Mouse (Mus musculus) activated CD4-positive, CD25-positive, alpha-beta regulatory T cell, adult 4 months (primary cell): ENCODE data around the gene Xkr7. TPM values are rescaled to one million over a fixed set of nuclear protein-coding genes. Genes with fewer than 3 reads are reported as not detected.

Source experiments
- ATAC-seq: one replicate; pipeline ENCODE4 v1.8.0; 2017
- polyA plus RNA-seq, 2 experiments: library from polyadenylated mRNA; unstranded; fragments of 100-300 nt; shearing (Covaris generic); gene quantifications; one replicate each; pipeline ENCODE4 v1.2.1; 2017

Xkr7 gene
- polyA plus RNA-seq, 2 experiments from 2014 or later: not detected

DNA sequence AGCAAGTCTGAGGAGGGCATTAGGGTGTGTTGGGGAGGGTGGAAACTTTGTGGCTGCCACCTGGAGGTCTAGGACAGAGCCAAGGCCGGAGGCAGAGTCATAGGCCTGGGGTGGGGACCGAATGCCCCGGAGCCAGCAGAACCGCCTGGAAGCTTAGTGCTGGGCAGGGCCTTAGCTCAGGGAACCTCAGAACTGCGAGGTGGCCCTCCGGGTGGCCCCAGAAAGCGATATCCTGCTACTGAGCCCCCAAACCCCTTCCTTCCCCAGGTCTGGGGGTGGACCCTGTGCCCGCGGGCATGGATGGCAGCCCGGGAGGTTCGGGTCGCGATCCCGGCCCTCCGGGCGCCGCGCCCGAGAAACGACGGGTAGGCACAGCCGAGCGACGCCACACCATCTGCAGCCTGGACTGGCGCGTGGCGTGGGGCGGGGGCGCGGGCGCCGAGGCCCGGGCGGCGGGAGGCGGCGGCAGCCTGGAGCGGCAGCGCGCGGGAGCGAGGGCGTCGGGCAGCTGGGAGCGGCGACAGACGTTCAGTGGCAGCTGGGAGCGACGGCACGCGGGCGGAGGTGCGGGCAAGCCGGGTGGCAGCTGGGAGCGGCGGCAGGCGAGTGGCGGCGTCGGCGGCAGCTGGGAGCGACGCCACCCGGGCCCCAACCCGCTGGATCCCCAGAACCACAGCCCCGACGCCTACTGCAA lies 40.0 kb downstream of the Xkr7 start:
- no peak for ATAC-seq

DNA sequence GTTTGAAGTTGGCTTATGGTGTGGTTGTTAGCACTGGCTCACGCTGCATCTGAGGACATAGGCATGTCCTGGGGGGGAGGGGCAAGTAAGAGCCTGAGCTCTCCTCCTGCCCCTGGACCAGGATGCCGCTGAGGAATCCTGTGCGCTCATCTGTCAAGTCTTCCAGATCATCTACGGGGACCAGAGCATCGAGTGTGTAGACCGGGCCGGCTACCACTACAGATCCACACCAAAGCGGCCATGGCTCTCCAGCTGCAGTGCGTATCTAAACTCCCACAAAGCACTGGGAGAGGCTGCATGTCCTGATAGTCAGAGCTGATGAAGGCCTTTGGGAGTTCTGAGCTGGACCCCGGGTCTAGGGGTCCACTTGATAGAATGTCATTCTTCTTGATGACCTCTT lies 43.0 kb downstream of the Xkr7 start:
- no peak for ATAC-seq

DNA sequence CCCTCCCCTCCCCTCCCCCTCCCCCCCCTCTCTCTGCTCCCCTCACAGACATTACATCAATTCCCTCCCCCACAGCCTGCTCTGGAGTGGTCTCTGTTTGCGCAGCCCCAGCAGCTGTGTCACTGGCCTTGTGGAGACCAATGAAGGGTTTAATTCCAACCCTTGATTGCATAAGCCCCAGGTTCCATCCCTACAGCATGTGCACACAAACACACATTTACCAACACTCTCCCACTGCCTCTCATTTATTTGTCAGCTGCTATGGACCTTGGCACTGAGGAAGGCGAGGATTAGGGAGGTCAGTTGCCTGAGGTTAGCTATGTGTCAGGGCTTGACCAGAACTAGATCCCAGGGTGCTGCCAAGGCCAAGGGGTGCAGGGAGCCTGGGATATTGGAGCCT lies 44.3 kb downstream of the Xkr7 start:
- ATAC-seq: no peak

DNA sequence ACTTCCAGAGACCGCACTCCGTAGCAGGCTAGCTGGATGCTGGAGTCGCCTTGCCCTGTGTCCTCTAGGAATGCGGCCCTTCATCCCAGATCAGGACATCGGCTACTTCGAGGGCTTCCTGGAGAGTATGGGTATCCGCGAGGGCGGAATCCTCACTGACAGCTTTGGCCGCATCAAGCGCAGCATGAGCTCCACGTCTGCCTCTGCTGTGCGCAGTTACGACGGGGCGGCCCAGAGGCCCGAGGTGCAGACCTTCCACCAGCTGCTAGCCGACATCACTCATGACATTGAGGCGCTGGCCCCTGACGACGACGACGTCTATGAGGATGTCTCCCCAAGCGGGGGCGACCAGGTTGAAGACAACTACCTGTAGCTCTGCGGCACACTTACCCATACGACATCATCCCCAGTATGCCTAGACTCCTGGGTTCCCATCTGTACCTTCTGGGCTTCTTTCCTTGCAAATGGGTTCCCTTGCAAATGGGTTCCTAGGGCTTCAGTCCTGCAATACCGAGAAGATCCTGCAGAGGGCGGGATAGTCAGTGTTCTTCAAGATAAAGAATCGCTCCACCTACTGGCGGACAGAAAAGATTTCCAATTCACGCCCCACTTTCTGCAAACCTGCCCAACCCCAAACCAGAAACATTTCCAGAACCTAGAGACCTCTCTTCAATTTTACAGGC lies 49.3 kb downstream of the Xkr7 start:
- ATAC-seq: peak; percentile 54

DNA sequence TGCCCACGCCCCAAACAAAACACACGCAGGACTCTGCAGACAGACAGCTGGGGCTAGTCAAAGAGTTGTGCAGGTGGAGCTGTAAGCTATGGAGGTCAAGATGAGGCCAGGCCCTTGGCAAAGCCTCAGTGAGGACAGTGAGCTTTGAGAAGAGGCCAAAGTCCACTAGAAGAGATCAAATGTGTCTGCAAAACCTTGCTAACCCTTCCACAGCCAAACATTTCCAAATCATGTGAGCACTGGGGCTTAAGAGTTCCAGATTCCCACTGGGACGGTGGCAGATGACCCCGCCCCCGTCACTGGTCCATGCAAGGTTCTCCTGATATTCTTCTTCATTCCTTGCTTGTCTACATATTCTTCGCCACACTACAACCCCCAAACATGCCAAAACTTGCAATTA lies 50.2 kb downstream of the Xkr7 start:
- ATAC-seq: no peak

DNA sequence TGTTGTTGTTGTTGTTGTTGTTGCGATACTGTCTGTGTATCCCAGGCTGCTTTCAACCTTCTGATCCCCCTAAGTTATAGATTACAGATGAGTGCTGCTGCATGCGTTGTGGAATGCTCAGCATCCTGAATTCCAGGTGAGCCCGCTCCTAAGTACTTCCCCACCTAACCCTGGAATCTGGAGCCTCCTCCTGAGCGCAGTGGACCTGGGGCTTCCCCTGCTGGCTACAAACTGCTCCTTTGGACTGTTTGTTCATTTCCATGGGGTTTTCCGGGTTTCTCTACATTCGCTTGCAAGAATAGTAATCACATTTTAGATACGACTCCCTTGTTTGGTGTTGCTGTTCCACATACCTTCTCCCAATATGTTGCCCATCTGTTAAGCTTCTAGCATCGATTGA lies 51.6 kb downstream of the Xkr7 start:
- no peak for ATAC-seq

DNA sequence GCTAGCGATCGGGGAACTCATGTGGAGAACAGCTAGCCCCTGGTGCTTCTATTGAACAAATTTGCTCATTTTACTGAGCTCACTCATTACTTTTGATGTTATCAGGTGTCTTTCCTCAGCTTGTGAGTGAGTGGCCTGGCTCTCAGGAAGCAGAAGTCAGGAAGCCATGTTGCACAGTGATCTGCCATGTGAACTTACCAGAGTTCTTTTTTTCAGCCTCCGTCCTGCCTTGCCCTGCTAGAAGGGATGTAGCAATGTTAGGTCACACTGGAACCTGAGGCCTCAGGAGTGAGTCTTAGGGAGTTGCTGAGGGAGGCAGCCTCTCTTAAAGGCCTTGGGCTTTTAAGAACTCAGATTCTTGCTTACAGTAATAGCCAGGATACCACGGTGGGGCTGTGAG lies 52.2 kb downstream of the Xkr7 start:
- no peak for ATAC-seq

DNA sequence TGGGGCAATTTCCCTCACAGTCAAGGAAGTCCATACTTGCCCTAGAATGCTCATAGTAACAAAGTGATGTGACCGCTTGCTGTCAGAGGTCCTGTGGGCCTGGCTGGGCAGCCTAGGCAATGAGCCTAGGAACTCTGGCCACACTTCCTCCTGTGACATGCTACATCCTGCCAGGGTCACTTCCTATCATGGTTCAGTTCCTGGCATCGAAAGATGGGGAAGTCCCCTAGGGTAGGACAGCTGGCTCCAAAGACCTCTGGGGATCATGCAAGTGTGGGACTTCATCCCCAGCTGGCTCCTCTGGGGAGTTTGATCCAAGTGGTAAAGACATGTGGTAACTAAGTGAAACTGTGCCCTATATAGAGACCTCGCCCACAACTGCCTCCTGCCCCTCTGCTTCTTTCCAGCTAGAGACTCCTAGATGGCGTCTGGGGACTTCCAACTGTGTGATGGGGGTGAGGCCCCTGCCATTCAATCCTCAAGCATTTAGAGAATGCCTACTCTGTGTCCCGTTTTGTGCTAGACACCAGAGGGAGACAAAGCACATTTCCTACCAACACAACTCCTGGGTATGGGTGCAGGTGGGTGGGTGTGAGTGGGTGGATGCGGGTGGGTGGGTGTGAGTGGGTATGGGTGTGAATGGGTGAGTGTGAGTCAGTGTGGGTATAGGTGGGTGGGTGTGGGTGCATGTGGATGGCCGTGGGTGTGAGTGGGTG lies 52.8 kb downstream of the Xkr7 start:
- ATAC-seq: no peak

DNA sequence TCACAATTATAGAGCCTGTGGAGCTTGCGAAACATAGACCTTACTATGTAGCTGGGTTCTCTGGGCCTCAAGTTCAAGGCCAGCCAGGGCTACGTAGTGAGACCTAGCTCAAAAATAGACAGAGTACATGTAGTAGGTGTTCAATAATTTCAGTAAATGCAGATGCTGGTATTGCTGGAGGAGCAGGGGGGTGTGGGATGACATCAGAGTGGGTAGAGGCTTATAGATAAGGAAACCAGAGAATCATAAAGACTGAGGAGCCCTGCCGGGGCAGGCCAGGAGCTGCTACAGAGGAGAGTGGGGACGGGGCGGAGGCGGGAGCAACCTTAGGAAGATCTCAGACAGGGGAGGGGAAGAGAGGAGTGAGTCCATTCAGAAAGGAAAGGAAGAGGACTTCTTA lies 53.9 kb downstream of the Xkr7 start:
- ATAC-seq: no peak

DNA sequence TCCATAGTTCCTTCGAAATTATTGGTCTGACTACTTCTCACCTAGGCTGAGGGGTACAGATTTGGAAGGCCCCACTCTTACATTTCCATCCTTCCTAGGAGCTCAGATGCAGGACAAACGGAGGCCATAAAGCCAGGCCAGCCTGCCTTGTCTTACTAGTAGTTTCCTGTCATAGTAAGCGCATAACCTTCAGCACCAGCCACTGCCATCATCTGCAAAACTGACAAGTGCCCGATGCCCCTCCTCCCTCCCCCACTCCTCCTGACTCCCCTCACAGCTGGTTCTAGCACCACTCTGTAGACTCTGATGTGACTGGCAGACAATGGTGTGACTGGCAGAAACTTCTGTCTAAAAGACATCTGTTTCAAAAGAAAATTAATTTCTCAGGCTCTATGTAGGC lies 54.5 kb downstream of the Xkr7 start:
- ATAC-seq: no peak

DNA sequence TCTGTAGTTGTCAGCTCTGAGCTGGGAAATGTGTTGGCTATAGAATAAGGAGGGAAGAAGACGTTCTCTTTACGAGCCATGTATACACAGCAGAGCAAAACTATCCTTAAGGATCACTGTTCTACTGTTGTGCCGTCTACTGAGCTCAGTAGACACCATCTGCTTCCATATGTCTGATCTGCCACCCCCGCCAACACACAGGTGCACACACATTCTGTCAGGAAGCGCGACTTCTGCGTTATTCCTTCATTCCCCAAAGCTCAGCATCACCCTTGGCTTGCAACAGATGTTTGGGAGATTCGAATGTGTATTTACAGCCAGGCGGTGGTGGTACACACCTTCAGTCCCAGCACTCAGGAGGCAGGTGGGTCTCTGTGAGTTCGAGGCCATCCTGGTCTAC lies 55.4 kb downstream of the Xkr7 start:
- no peak for ATAC-seq

DNA sequence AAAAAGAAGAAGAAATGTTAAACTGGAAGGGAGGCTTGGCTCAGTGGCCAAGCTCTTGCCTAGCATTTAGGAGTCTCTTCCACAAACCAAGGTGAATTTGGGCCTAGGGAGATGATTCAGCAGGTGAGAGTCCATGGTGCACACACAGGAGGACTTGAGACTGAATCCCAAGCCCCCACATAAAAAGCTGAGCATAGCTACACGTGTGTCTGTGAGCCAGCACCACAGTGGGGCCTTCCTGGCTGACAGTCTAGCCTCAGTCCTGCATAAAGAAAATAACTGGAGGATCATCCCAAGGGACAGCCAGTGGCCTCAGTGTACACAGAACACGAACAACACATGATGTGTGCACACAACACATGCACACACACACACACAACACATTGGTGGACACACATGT lies 57.7 kb downstream of the Xkr7 start:
- ATAC-seq: no peak

DNA sequence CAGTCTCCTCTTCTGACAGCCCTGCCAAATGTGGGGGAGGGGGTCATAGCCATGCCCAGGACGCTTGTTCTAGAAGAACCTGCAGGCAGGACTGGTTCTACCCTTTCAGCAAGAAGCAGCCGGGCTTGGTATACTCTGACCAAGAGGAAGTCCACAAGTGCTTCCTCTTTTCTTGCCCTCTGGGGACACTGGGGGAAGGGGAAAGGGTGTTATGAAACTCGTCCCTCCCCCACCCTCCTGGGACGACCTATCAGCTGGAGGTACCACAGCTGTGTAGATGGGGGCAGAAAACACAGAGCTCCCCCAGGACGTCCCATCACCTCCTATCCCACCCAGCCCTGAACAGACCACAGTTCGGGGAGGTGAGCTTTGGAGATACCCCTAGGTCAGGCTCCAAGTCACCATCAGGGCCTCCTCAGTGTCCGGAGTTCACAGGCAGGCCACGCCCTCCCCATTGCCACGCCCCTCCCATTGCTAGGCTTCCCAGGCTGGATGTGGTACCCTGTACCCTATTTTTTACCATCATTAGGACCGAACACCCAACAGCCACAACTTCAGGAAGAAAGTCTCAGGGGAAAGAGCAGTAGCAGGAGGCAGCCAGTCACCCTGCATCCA lies 59.0 kb downstream of the Xkr7 start:
- ATAC-seq: no peak

Other genes with a start within 250 kb of the Xkr7 start
- gene Bcl2l1, start 200.1 kb upstream of the Xkr7 start, polyA plus RNA-seq: 10 to 100 TPM; 52.4 to 59.9 TPM
- 10 to 100 TPM; 21.3 to 23.3 TPM for gene Tpx2, start 183.9 kb upstream of the Xkr7 start, polyA plus RNA-seq
- not detected for gene Mylk2, start 120.5 kb upstream of the Xkr7 start, polyA plus RNA-seq
- not detected for gene Foxs1, start 98.6 kb upstream of the Xkr7 start, polyA plus RNA-seq
- gene Dusp15, start 80.2 kb upstream of the Xkr7 start, polyA plus RNA-seq: not detected
- gene Ttll9, start 69.4 kb upstream of the Xkr7 start, polyA plus RNA-seq: 1 to 10 TPM; 1.2 to 1.3 TPM
- gene Pdrg1, start 16.4 kb upstream of the Xkr7 start, polyA plus RNA-seq: 100 to 1,000 TPM; 159 to 185 TPM
- gene Ccm2l, start 34.1 kb downstream of the Xkr7 start, polyA plus RNA-seq: not detected
- under 1 TPM in 1 of 2 experiments, not detected in 1; 0.97 TPM for gene Hck, start 76.6 kb downstream of the Xkr7 start, polyA plus RNA-seq
- 10 to 100 TPM; 24.1 to 41.4 TPM for gene Tm9sf4, start 129.5 kb downstream of the Xkr7 start, polyA plus RNA-seq
- 10 to 100 TPM; 25.3 to 25.6 TPM for gene Tspyl3, start 193.6 kb downstream of the Xkr7 start, polyA plus RNA-seq
- gene Plagl2, start 209.6 kb downstream of the Xkr7 start, polyA plus RNA-seq: 10 to 100 TPM; 20.9 to 26.3 TPM
- gene Pofut1, start 209.7 kb downstream of the Xkr7 start, polyA plus RNA-seq: 1 to 10 TPM; 8.8 to 9.4 TPM